Mouse (Mus musculus) brain, embryonic 14.5 days (tissue): Measurements from ENCODE around the gene Akt3.

Experiments
- CTCF ChIP-seq: fragments of 200-500 bp; IDR thresholded peaks from 2 replicates; pipeline ENCODE4 v1.5.1; 2012; ENCODE audit warnings: inconsistent platforms, mild to moderate bottlenecking, moderate library complexity, borderline replicate concordance; ENCODE audit not compliant: insufficient read depth, insufficient read length; ENCODE audit errors: extremely low read depth
- POLR2A ChIP-seq: fragments of 200-500 bp; IDR thresholded peaks from 2 replicates; pipeline ENCODE4 v1.6.1; 2012; ENCODE audit warnings: mild to moderate bottlenecking, inconsistent platforms, borderline replicate concordance; ENCODE audit not compliant: poor library complexity, insufficient read depth, insufficient read length, severe bottlenecking; ENCODE audit errors: extremely low read depth

- no peak for TF ChIP-seq CTCF
- TF ChIP-seq POLR2A = no peak
These were observed 59.0 kb downstream of the Akt3 start for GRCm38 (mm10) chr1:177198978-177199377.
